Mouse (Mus musculus) midbrain, embryonic 15.5 days (tissue): Measurements from ENCODE around the gene Pgp. TPM values are rescaled to one million over a fixed set of nuclear protein-coding genes. Genes with fewer than 3 reads are reported as not detected.
A peak's percentile ranks its signal among the peaks of the same experiment; 100 is the strongest.

Experiments used
- ATAC-seq: fragments of 200-750 bp; cut with Nextera tagmentation; replicated peaks from 2 replicates; pipeline ENCODE4 v1.8.0; 2017; ENCODE audit warnings: moderate TSS enrichment
- H3K27ac ChIP-seq: fragments of 300-500 bp; sonication (generic); 2 replicates; pipeline ENCODE4 v1.5.1; 2015; ENCODE audit warnings: mild to moderate bottlenecking, inconsistent platforms
- H3K27me3 ChIP-seq: fragments of 300-500 bp; sonication (generic); replicated peaks from 2 replicates; pipeline ENCODE4 v1.6.1; 2015; ENCODE audit warnings: inconsistent platforms
- H3K36me3 ChIP-seq: fragments of 300-500 bp; sonication (generic); replicated peaks from 2 replicates; pipeline ENCODE4 v1.6.1; 2015; ENCODE audit warnings: inconsistent platforms
- H3K4me1 ChIP-seq: fragments of 300-500 bp; sonication (generic); 2 replicates; pipeline ENCODE4 v1.6.1; 2015; ENCODE audit warnings: inconsistent platforms
- H3K4me2 ChIP-seq: fragments of 300-500 bp; sonication (generic); 2 replicates; pipeline ENCODE4 v1.6.1; 2015; ENCODE audit warnings: inconsistent platforms, mild to moderate bottlenecking, moderate library complexity
- H3K4me3 ChIP-seq: fragments of 300-500 bp; sonication (generic); 2 replicates; pipeline ENCODE4 v1.5.1; 2015; ENCODE audit warnings: mild to moderate bottlenecking, inconsistent platforms
- H3K9ac ChIP-seq: fragments of 300-500 bp; sonication (generic); 2 replicates; pipeline ENCODE4 v1.6.1; 2015; ENCODE audit warnings: mild to moderate bottlenecking, inconsistent platforms
- H3K9me3 ChIP-seq: fragments of 300-500 bp; sonication (generic); 2 replicates; pipeline ENCODE4 v1.6.1; 2016; ENCODE audit warnings: inconsistent platforms
- WGBS: fragments of 180-500 bp; shearing (Covaris S2); methylation state at CpG from one replicate; pipeline ENCODE4 v1.1.7; 2015; ENCODE audit warnings: mixed read lengths; 5-methylcytosine and 5-hydroxymethylcytosine counted together
- polyA plus RNA-seq: library from polyadenylated mRNA; unstranded; fragments of >200 nt; fragmentation: Nextera tagmentation; extraction: Ambion mirVana; gene quantifications from 2 replicates; pipeline ENCODE4 v1.2.1, GENCODE M21; 2015

Gene Pgp
- polyA plus RNA-seq, 1 experiment from 2014 or later, result 63.7 TPM

DNA sequence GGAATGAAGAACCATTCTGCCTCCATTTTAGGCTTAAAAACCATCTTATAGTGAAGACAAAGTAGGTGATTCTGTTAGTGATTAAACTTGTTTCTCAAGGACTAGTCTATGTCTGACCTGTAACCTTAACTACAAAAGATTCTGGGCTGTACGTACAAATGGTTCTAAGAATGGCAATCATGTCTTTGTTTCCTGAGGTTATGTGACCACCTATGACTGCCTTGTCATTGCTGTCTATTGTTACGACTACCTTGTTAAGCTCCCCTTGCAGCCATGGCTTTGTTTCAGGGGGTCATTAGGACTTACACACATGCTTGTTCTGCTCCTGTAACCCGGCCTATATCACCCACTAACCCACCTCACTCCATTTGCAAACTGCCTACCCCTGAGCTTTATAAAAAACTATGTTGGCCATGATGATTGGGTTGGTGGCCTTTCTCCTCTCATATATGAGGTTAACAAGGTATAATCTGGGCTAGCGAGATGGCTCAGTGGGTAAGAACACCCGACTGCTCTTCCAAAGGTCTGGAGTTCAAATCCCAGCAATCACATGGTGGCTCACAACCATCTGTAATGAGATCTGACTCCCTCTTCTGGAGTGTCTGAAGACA is 1.5 kb upstream of the Pgp start:
- Histone ChIP-seq H3K27me3 (no peaks in the 10 kb centered on the region), H3K4me3 (no peak overlapping the region), H3K9ac (no peak overlapping the region), H3K9me3 (no peaks in the 10 kb centered on the region), H3K4me1 (peaks cover 24% of the 10 kb centered on the region), H3K36me3 (no peaks in the 10 kb centered on the region), H3K27ac (no peak overlapping the region), H3K4me2 (no peak overlapping the region)
- WGBS, result 91% methylated on average over 5 of the region's 5 CpGs
- no peak for ATAC-seq

DNA sequence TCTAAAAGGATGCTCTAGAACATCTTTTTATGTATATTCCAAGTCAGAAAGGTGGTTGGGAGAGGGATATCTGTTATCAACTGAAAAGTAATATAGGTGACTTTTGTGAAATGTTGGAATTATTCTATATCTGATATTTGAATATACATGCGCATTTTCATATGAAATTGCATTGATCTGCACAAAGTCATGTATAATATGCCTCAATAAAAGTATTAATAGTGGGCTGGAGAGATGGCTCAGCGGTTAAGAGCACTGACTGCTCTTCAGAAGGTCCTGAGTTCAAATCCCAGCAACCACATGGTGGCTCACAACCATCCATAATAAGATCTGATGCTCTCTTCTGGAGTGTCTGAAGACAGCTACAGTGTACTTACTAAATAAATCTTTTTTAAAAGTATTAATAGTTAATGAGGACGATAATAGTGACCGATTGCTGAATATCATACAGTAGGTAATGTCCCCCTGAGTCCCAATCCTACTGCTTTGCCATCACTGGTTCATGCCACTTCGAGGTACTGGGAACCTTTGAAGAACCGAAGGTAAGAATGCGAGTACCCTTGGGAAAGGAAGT is 769 bp upstream of the Pgp start:
- H3K4me2 ChIP-seq, result peak overlapping the region; percentile 99
- no peak; the same call in 1 of the 2 replicates for ATAC-seq
- 20% methylated on average over 7 of the region's 7 CpGs for WGBS

DNA sequence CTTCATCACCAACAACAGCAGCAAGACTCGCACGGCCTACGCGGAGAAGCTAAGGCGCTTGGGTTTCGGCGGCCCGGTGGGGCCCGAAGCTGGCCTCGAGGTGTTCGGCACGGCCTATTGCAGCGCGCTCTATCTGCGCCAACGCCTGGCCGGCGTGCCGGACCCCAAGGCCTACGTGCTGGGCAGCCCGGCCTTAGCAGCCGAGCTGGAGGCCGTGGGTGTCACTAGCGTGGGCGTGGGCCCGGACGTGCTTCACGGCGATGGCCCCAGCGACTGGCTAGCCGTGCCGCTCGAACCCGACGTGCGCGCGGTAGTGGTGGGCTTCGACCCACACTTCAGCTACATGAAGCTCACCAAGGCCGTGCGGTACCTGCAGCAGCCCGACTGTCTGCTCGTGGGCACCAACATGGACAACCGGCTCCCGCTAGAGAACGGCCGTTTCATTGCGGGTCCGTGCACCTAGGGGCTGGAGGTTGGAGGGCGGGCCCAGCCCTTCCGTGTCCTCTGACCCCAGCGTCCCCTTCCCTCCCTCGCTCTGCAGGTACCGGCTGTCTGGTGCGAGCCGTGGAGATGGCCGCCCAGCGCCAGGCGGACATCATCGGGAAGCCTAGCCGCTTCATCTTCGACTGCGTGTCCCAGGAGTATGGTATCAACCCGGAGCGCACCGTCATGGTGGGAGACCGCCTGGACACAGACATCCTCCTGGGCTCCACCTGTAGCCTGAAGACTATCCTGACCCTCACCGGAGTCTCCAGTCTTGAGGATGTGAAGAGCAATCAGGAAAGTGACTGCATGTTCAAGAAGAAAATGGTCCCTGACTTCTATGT is 722 bp downstream of the Pgp start:
- H3K27ac ChIP-seq, result peak overlapping the region; percentile 81
- peak; percentile 22 for ATAC-seq
- H3K9me3 ChIP-seq, result no peaks in the 10 kb centered on the region
- peak overlapping the region; percentile 67 for H3K4me3 ChIP-seq
- peaks cover 24% of the 10 kb centered on the region for H3K4me1 ChIP-seq
- H3K27me3 ChIP-seq, result no peaks in the 10 kb centered on the region
- H3K4me2 ChIP-seq, result peak overlapping the region; percentile 99
- H3K9ac ChIP-seq, result peak overlapping the region; percentile 62
- WGBS, result under 1% methylated on average over 68 of the region's 68 CpGs
- peaks cover 9% of the 10 kb centered on the region for H3K36me3 ChIP-seq

More for the DNA sequence above, 769 bp upstream of the Pgp start:
- peak overlapping the region; percentile 81 for H3K27ac ChIP-seq
- peak overlapping the region; percentile 62 for H3K9ac ChIP-seq
- H3K4me1 ChIP-seq, result peaks cover 24% of the 10 kb centered on the region
- no peaks in the 10 kb centered on the region for H3K9me3 ChIP-seq
- no peaks in the 10 kb centered on the region for H3K27me3 ChIP-seq
- 0 out of 2 replicates have a peak, but pooled peaks cover 2% of the 10 kb centered on the region for H3K36me3 ChIP-seq
- H3K4me3 ChIP-seq, result peak overlapping the region; percentile 67

DNA sequence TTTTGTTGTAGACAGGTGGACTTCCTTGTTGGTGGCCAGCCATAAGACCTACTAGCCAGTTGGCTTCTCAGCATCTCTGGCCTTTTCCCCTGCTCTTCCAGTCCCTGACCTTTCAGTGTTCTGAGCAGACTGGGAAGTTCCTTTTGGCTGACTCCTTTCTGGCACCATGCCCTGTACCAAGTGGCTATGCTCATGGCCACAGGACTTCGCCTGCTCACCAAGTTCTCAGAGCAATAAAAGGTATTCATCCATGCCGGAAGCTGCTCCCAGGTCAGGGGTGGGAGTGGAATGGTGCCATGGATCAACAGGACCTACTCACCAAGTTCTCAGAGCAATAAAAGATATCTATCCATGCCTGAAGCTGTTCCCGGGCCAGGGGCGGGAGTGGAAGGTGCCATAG is 2.3 kb downstream of the Pgp start:
- 89% methylated on average over 4 of the region's 4 CpGs for WGBS
- peaks cover 18% of the 10 kb centered on the region for H3K36me3 ChIP-seq

DNA sequence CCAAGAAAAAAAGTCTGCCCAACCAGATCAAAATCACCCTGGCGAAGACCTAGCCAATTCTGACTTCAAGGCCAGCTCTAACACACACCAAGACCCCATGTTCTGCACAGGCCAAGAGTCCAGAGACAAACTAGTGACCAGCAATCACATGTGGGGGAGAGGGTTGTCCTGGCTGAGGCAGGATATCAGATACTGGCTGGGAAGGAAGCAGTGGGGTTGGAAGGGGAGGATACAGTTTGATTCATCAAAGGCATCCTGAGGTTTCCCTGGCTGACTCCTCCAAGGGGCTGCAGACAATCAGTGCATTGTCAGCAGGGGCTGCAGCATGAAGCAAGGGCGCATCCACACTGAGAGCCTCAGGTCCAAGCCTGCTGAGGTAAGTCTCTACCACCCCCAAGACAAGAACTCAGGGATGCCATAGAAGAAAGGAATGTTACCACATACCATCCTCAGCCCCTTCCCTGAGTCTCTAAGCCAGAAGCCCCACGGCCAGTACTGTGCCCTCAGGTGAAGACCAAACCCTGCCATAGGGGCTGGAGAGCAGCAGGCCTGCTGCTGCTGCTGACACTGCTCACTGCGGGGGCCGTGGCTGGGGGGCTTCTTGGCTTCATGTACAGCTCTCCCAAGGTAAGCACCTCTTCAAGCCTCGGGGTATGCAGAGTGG is 3.6 kb downstream of the Pgp start, which contains the start of gene Bricd5:
Gene Bricd5 (plus strand): TSS at position 273 of the 664 bp plus-strand sequence.
- 87% methylated on average over 6 of the region's 6 CpGs for WGBS
- no peak within 1 kb of the TSS for H3K4me3 ChIP-seq
- no peak within 1 kb of the TSS for H3K9ac ChIP-seq
- H3K4me1 ChIP-seq, result peaks cover 36% of the 10 kb centered on the region
- peak within 1 kb of the TSS; percentile 2; the same call in 1 of the 2 replicates for H3K4me2 ChIP-seq
- no peaks in the 10 kb centered on the region for H3K9me3 ChIP-seq
- no peak for ATAC-seq
- H3K36me3 ChIP-seq, result peaks cover 18% of the 10 kb centered on the region
- H3K27me3 ChIP-seq, result no peaks in the 10 kb centered on the region
- H3K27ac ChIP-seq, result no peak within 1 kb of the TSS

More for the DNA sequence above, 2.3 kb downstream of the Pgp start:
- Histone ChIP-seq H3K27me3 (no peaks in the 10 kb centered on the region), H3K4me2 (peak overlapping the region; percentile 99; the same call in 1 of the 2 replicates), H3K4me3 (no peak overlapping the region), H3K27ac (no peak overlapping the region), H3K9me3 (no peaks in the 10 kb centered on the region), H3K4me1 (peaks cover 27% of the 10 kb centered on the region), H3K9ac (no peak overlapping the region)
- no peak for ATAC-seq

DNA sequence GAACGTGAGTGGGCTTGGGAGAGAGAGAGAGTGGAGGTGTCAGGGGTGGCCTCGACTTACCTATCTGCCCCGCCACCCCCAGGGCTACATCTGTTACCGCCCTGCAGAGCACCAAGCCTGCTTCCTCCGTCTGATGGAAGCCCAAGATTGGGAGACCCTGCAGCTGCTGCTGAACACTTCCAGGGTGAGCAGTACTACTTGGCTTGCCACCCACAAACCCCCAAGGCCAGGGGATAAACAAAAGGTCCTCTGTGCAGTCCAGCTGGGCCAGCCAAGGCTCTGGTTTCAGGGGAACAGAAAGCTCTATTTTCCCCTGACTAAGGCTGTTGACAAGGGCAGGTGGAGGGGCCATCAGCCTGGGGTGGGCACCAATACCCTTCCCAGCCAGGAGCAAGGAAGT is 4.4 kb downstream of the Pgp start:
- Histone ChIP-seq H3K27ac (no peak overlapping the region), H3K4me3 (no peak overlapping the region), H3K4me1 (peaks cover 36% of the 10 kb centered on the region), H3K9ac (no peak overlapping the region), H3K36me3 (peaks cover 18% of the 10 kb centered on the region), H3K4me2 (no peak overlapping the region), H3K27me3 (no peaks in the 10 kb centered on the region), H3K9me3 (no peaks in the 10 kb centered on the region)
- ATAC-seq, result no peak
- 91% methylated on average over 5 of the region's 5 CpGs for WGBS

DNA sequence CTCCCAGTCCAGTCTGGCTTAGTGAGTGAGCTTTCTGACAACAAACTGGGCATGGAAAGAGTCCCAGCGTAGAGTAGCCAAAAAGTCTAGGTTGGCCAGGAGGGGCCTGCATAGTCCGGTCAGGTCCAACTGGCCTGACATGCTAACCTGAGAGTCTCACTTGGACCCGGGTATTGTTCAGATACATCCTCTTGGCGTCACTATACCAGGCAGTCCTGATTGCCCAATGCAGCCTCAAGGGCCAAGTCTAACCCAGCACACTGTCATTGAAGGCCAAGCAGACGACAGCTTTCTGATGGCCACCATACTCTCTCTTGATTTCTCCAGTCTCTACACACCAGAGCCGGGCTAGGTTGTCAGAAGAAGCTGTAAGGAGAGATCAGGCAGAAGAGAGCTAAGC is 5.4 kb downstream of the Pgp start:
- no peak for ATAC-seq
- no peaks in the 10 kb centered on the region for H3K27me3 ChIP-seq
- no peak overlapping the region for H3K4me2 ChIP-seq
- no peak overlapping the region for H3K27ac ChIP-seq
- H3K9me3 ChIP-seq, result no peaks in the 10 kb centered on the region
- peaks cover 45% of the 10 kb centered on the region for H3K4me1 ChIP-seq
- peaks cover 18% of the 10 kb centered on the region for H3K36me3 ChIP-seq
- no peak overlapping the region for H3K9ac ChIP-seq
- 95% methylated on average over 6 of the region's 6 CpGs for WGBS
- no peak overlapping the region for H3K4me3 ChIP-seq

DNA sequence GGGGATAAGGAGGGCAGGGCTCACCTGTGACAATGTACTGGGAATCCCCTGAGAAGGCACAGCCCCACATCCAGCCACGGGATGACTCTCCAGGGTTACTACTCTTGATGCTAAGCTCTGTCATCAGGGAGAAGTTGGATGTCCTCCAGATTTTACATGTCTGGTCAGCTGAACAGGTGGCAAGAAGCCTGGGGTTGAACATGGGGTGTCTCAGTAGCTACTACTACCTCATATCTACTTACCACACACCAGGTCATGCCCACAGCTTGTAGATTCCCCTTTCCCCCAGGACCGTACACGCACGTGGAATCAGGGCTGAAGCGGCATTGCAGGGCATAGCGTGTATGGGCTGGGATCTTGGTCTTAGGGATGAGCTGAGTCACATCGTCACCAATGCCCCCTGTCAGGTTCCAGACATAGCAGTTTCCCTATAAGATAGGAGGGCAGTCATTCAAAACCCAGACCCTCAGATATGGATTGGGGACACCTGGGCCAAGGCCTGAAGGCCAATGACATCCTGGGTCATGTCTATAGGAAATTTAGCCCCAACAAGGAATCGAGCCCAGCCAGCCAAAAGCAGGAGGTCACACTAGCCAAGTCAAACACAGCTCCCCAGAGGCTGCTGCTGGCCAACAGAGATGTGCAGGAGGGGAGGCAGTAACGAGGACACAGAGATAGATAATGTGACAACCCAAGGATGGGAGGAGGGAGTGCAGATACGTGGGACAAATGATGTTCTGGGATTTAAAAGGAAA is 6.0 kb downstream of the Pgp start:
- Histone ChIP-seq H3K36me3 (peaks cover 18% of the 10 kb centered on the region), H3K27me3 (no peaks in the 10 kb centered on the region), H3K27ac (no peak overlapping the region), H3K4me2 (no peak overlapping the region), H3K4me1 (peaks cover 41% of the 10 kb centered on the region), H3K9ac (no peak overlapping the region), H3K9me3 (no peaks in the 10 kb centered on the region), H3K4me3 (no peak overlapping the region)
- ATAC-seq, result no peak
- 92% methylated on average over 10 of the region's 10 CpGs for WGBS

DNA sequence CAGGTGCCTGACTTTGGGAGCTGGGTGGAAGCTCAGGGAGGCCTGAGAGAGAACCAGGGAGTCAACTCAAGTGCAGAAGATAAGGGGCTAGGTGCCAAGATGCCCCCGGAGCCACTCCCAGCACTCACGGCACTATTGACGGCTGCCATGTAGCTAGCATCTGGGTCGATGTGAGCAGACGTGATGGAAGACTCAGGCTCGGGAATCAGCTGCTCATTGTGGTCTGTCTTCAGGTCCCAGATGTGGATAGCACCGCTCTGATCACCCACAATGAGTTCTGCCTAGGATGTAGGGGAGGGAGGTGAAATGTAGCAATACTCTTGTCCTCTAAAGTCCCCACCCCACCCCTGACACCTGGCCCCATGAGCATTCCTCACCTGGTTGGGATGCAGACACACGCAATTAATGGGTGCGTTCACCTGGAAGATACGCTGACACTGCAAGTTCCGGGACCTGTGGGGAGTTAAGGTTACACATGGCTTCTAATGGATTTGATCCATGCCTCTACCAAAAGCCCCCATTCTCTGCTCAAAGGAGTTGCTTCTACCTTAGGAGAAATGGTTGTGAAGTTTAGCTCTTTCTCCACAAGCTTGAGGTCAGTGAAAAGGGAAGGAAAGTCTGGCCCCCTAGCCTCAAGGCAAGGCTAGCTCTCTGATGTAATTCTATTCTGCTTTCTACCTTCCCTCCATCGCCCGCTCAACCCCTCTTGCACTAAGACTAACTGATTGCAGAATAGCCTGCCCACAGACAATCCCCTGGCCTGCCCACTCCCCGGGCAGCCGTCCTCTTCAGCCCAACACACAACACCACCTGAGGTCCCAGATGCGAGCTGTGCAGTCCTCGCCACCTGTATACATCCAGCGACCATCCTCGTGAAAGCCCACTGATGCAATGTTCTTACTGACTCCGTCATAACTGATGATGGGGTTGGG is 7.1 kb downstream of the Pgp start:
- 93% methylated on average over 20 of the region's 20 CpGs for WGBS
- Histone ChIP-seq H3K9me3 (no peaks in the 10 kb centered on the region), H3K4me2 (peak overlapping the region; percentile 54; the same call in 1 of the 2 replicates), H3K27ac (no peak overlapping the region), H3K36me3 (peaks cover 18% of the 10 kb centered on the region), H3K4me1 (peaks cover 30% of the 10 kb centered on the region), H3K27me3 (no peaks in the 10 kb centered on the region), H3K4me3 (peak overlapping the region; percentile 61; the same call in 1 of the 2 replicates), H3K9ac (peak overlapping the region; percentile 68)
- ATAC-seq, result no peak

DNA sequence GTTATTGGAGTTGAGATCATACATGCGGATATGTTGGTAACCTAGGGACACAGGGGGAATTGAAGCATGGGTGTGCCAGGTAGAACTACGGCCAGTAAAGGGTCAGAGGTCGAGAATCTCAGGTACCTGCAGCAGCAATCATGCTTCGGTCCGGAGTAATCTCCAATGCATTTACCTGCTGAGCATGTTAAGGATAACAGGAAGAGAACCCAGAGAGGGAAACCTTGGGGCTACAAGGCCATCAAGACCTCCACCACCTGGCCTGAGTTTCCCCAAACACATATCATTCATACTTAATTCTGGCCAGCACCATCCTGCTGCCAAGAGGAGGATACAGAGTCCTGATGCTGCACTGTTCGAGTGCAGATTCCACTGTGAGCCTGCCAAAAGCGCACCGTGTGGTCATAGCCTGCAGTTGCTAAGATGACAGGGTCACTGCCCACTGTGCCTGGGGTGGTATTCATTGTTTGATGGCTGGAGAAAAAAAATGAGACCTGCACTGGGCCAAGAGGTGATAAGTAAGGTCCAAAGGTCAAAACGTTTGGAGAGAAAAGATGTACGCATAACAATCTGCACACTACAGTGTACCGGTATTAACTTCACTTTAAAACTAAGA is 7.9 kb downstream of the Pgp start:
- H3K9me3 ChIP-seq, result no peaks in the 10 kb centered on the region
- H3K27ac ChIP-seq, result peak overlapping the region; percentile 95
- WGBS, result 51% methylated on average over 11 of the region's 11 CpGs

More for the DNA sequence above, 7.9 kb downstream of the Pgp start:
- H3K27me3 ChIP-seq, result no peaks in the 10 kb centered on the region
- peak overlapping the region; percentile 54 for H3K4me2 ChIP-seq
- H3K4me3 ChIP-seq, result peak overlapping the region; percentile 61
- H3K36me3 ChIP-seq, result peaks cover 18% of the 10 kb centered on the region
- H3K9ac ChIP-seq, result peak overlapping the region; percentile 68
- H3K4me1 ChIP-seq, result peaks cover 22% of the 10 kb centered on the region
- ATAC-seq, result peak; percentile 37
